Mouse (Mus musculus): ENCODE data around the gene Emc9.

Emc9 gene

GRCm38 (mm10) chr14:55584702-55585565 lies at the start of gene Emc9:
Emc9 (minus strand) TSS chr14:55585302.
- DNase-seq: peak; percentile 88 to 89

GRCm38 (mm10) chr14:55629312-55629711 lies 44.2 kb upstream of the Emc9 start:
- peak; percentile 49 to 86 for DNase-seq

- DNase-seq: no peak
Measured at GRCm38 (mm10) chr14:55628077-55628827, 43.1 kb upstream of the Emc9 start.

- no peak for DNase-seq
Measured at GRCm38 (mm10) chr14:55618486-55619195, 33.5 kb upstream of the Emc9 start.

- DNase-seq: peak; percentile 51 to 64
Measured at GRCm38 (mm10) chr14:55617822-55618221, 32.7 kb upstream of the Emc9 start, which contains the start of gene Rec8. Rec8 (plus strand) TSS chr14:55618037.

- DNase-seq: no peak
Measured at GRCm38 (mm10) chr14:55616844-55617243, 31.7 kb upstream of the Emc9 start.

- DNase-seq: no peak
Measured at GRCm38 (mm10) chr14:55615876-55616275, 30.8 kb upstream of the Emc9 start.

- DNase-seq: no peak
Measured at GRCm38 (mm10) chr14:55614565-55615178, 29.6 kb upstream of the Emc9 start.

GRCm38 (mm10) chr14:55613346-55613745 lies 28.2 kb upstream of the Emc9 start:
- DNase-seq: peak; percentile 19 to 29

- no peak for DNase-seq
Measured at GRCm38 (mm10) chr14:55608339-55608738, 23.2 kb upstream of the Emc9 start.

GRCm38 (mm10) chr14:55605743-55606459 lies 20.8 kb upstream of the Emc9 start:
- no peak for DNase-seq

- no peak for DNase-seq
Measured at GRCm38 (mm10) chr14:55604823-55605222, 19.7 kb upstream of the Emc9 start.

GRCm38 (mm10) chr14:55603633-55604576 lies 18.8 kb upstream of the Emc9 start:
- peak; percentile 96 to 97 for DNase-seq

- DNase-seq: no peak
Measured at GRCm38 (mm10) chr14:55603271-55603632, 18.1 kb upstream of the Emc9 start, which contains the start of gene Irf9. Irf9 (plus strand) TSS chr14:55603571.

GRCm38 (mm10) chr14:55598521-55599390 lies 13.7 kb upstream of the Emc9 start:
- DNase-seq: no peak

- peak in 1 of 2 experiments; percentile 36 for DNase-seq
Measured at GRCm38 (mm10) chr14:55596036-55596690, 11.1 kb upstream of the Emc9 start.

- peak in 1 of 2 experiments; percentile 38 for DNase-seq
Measured at GRCm38 (mm10) chr14:55592226-55592625, 7.1 kb upstream of the Emc9 start.

- DNase-seq: peak; percentile 96 to 99
Measured at GRCm38 (mm10) chr14:55591331-55591891, 6.3 kb upstream of the Emc9 start, which contains the start of gene Rnf31. Rnf31 (plus strand) TSS chr14:55591708.

Measured in kidney, postnatal 36 days (tissue).